Mouse (Mus musculus): ENCODE data around the gene Apaf1.
A peak's percentile ranks its signal among the peaks of the same experiment; 100 is the strongest.

Gene Apaf1

GRCm38 (mm10) chr10:91082550-91083392, at the start of gene Apaf1, which contains the start of gene Ikbip:
Gene Apaf1, minus strand, starts transcription at chr10:91082770.
Gene Ikbip, plus strand, starts transcription at chr10:91082940.
- peak; percentile 96 for DNase-seq (ENCODE audit: low read depth, low spot score)

GRCm38 (mm10) chr10:91131565-91131964, 49.0 kb upstream of the Apaf1 start:
- no peak for DNase-seq (ENCODE audit: low read depth, low spot score)

GRCm38 (mm10) chr10:91130792-91131191, 48.2 kb upstream of the Apaf1 start:
- no peak for DNase-seq (ENCODE audit: low read depth, low spot score)

GRCm38 (mm10) chr10:91128551-91129160, 46.1 kb upstream of the Apaf1 start:
- DNase-seq (ENCODE audit: low read depth, low spot score): no peak

- DNase-seq (ENCODE audit: low read depth, low spot score): no peak
These were observed 44.8 kb upstream of the Apaf1 start for GRCm38 (mm10) chr10:91127395-91127794.

GRCm38 (mm10) chr10:91126618-91127355, 44.2 kb upstream of the Apaf1 start:
- DNase-seq (ENCODE audit: low read depth, low spot score): no peak

- peak; percentile 97 for DNase-seq (ENCODE audit: low read depth, low spot score)
These were observed 41.6 kb upstream of the Apaf1 start, which contains the start of gene Slc25a3 for GRCm38 (mm10) chr10:91123828-91124822. Gene Slc25a3, minus strand, starts transcription at chr10:91124059.

- peak; percentile 50 for DNase-seq (ENCODE audit: low read depth, low spot score)
These were observed 40.8 kb upstream of the Apaf1 start for GRCm38 (mm10) chr10:91123281-91123827.

GRCm38 (mm10) chr10:91122646-91123045, 40.1 kb upstream of the Apaf1 start:
- DNase-seq (ENCODE audit: low read depth, low spot score): no peak

GRCm38 (mm10) chr10:91116958-91117357, 34.4 kb upstream of the Apaf1 start:
- DNase-seq (ENCODE audit: low read depth, low spot score): no peak

GRCm38 (mm10) chr10:91109841-91110240, 27.3 kb upstream of the Apaf1 start:
- DNase-seq (ENCODE audit: low read depth, low spot score): no peak

GRCm38 (mm10) chr10:91105981-91106380, 23.4 kb upstream of the Apaf1 start:
- DNase-seq (ENCODE audit: low read depth, low spot score): no peak

- no peak for DNase-seq (ENCODE audit: low read depth, low spot score)
These were observed 20.4 kb upstream of the Apaf1 start for GRCm38 (mm10) chr10:91102799-91103590.

- no peak for DNase-seq (ENCODE audit: low read depth, low spot score)
These were observed 19.4 kb upstream of the Apaf1 start for GRCm38 (mm10) chr10:91101936-91102335.

GRCm38 (mm10) chr10:91100101-91100500, 17.5 kb upstream of the Apaf1 start:
- DNase-seq (ENCODE audit: low read depth, low spot score): no peak

GRCm38 (mm10) chr10:91098056-91098455, 15.5 kb upstream of the Apaf1 start:
- DNase-seq (ENCODE audit: low read depth, low spot score): no peak

GRCm38 (mm10) chr10:91094251-91095104, 11.9 kb upstream of the Apaf1 start:
- no peak for DNase-seq (ENCODE audit: low read depth, low spot score)

GRCm38 (mm10) chr10:91092812-91093211, 10.2 kb upstream of the Apaf1 start:
- no peak for DNase-seq (ENCODE audit: low read depth, low spot score)

GRCm38 (mm10) chr10:91083393-91083927, 890 bp upstream of the Apaf1 start:
- DNase-seq (ENCODE audit: low read depth, low spot score): no peak

All from c-Kit-negative CD71-positive TER-119-positive erythroid progenitor cells, embryonic 14.5 days (primary cell).